Mouse (Mus musculus): Measurements from ENCODE around the gene Gm21988. TPM values are rescaled to one million over a fixed set of nuclear protein-coding genes. Genes with fewer than 3 reads are reported as not detected.
A peak's percentile ranks its signal among the peaks of the same experiment; 100 is the strongest.

Gm21988 gene
- polyA plus RNA-seq, 1 experiment from 2014 or later: 10.4 TPM

- H3K9me3 ChIP-seq (replicated peaks): no peaks in the 10 kb centered on the region; the same call in 1 of the 2 replicates
- no peak overlapping the region for H3K27ac ChIP-seq
- no peak overlapping the region for H3K4me3 ChIP-seq (replicated peaks)
- no peak overlapping the region for H3K4me2 ChIP-seq
- WGBS: 86% methylated on average over 3 of the region's 3 CpGs
- peaks cover 6% of the 10 kb centered on the region; the same call in 1 of the 2 replicates for H3K27me3 ChIP-seq
- H3K9ac ChIP-seq: no peak overlapping the region
- H3K36me3 ChIP-seq: no peaks in the 10 kb centered on the region
- peaks cover 29% of the 10 kb centered on the region for H3K4me1 ChIP-seq
- no peak for ATAC-seq (replicated peaks; ENCODE audit: low FRiP score)
Observed at GRCm38 (mm10) chr11:70198332-70198731, 41.3 kb downstream of the Gm21988 start.

- no peak for ATAC-seq (replicated peaks; ENCODE audit: low FRiP score)
- no peak overlapping the region for H3K4me3 ChIP-seq (replicated peaks)
- 34% methylated on average over 11 of the region's 11 CpGs for WGBS
- H3K4me2 ChIP-seq: no peak overlapping the region
- no peaks in the 10 kb centered on the region for H3K36me3 ChIP-seq
- peaks cover 3% of the 10 kb centered on the region; the same call in 1 of the 2 replicates for H3K27me3 ChIP-seq
- H3K27ac ChIP-seq: no peak overlapping the region
- H3K9me3 ChIP-seq (replicated peaks): no peaks in the 10 kb centered on the region; the same call in 1 of the 2 replicates
- no peak overlapping the region for H3K9ac ChIP-seq
- H3K4me1 ChIP-seq: peaks cover 12% of the 10 kb centered on the region
Observed at GRCm38 (mm10) chr11:70193354-70194285, 46.0 kb downstream of the Gm21988 start.

- Histone ChIP-seq H3K9me3 (replicated peaks) (no peaks in the 10 kb centered on the region; the same call in 1 of the 2 replicates), H3K9ac (no peak overlapping the region), H3K4me2 (no peak overlapping the region), H3K27ac (no peak overlapping the region), H3K4me1 (peaks cover 12% of the 10 kb centered on the region), H3K36me3 (no peaks in the 10 kb centered on the region), H3K4me3 (replicated peaks) (no peak overlapping the region), H3K27me3 (peaks cover 1% of the 10 kb centered on the region; the same call in 1 of the 2 replicates)
- ATAC-seq (replicated peaks; ENCODE audit: low FRiP score): no peak
- 85% methylated on average over 4 of the region's 4 CpGs for WGBS
Observed at GRCm38 (mm10) chr11:70192157-70192556, 47.5 kb downstream of the Gm21988 start.

- Histone ChIP-seq H3K9me3 (replicated peaks) (no peaks in the 10 kb centered on the region; the same call in 1 of the 2 replicates), H3K27me3 (peaks cover 2% of the 10 kb centered on the region; the same call in 1 of the 2 replicates), H3K4me3 (replicated peaks) (no peak overlapping the region), H3K4me1 (peaks cover 12% of the 10 kb centered on the region), H3K36me3 (no peaks in the 10 kb centered on the region), H3K27ac (no peak overlapping the region), H3K9ac (no peak overlapping the region), H3K4me2 (no peak overlapping the region)
- WGBS: 86% methylated on average over 6 of the region's 6 CpGs
- no peak for ATAC-seq (replicated peaks; ENCODE audit: low FRiP score)
Observed at GRCm38 (mm10) chr11:70191188-70191587, 48.4 kb downstream of the Gm21988 start.

GRCm38 (mm10) chr11:70189319-70190134 is 50.1 kb downstream of the Gm21988 start:
- Histone ChIP-seq H3K9me3 (replicated peaks) (no peaks in the 10 kb centered on the region), H3K36me3 (no peaks in the 10 kb centered on the region), H3K9ac (no peak overlapping the region), H3K4me3 (replicated peaks) (no peak overlapping the region), H3K27me3 (peaks cover 3% of the 10 kb centered on the region; the same call in 1 of the 2 replicates), H3K27ac (no peak overlapping the region), H3K4me2 (no peak overlapping the region), H3K4me1 (peaks cover 12% of the 10 kb centered on the region)
- ATAC-seq (replicated peaks; ENCODE audit: low FRiP score): no peak
- WGBS: 80% methylated on average over 28 of the region's 28 CpGs

MicroRNA genes within 50 kb of the gene (microRNA counts, 519-probe panel; counts per million panel counts)
- microRNA mmu-miR-195 (31.7 counts per million), microRNA mmu-miR-497 (2,417 counts per million, percentile 37 among the panel's probes with 10 or more counts)

Small RNA genes lying within 50 kb of the gene (microRNA-seq; reads per million reads assigned to microRNA genes)
- gene Mir195a (536 reads per million, percentile 75 among the genes with 10 or more reads in this experiment), gene Mir497 (not detected), gene Mir497b (not detected)

Other genes starting within 250 kb of the Gm21988 start
- 447 and 450 TPM in 2 replicates for gene Gabarap, start 248.7 kb downstream of the Gm21988 start, polyA plus RNA-seq (2015; fragmentation: Nextera tagmentation; extraction: Ambion mirVana)
- 75.8 and 78.8 TPM in 2 replicates for gene Phf23, start 244.1 kb downstream of the Gm21988 start, polyA plus RNA-seq (2015; fragmentation: Nextera tagmentation; extraction: Ambion mirVana)
- gene Dvl2, start 239.2 kb downstream of the Gm21988 start, polyA plus RNA-seq (2015; fragmentation: Nextera tagmentation; extraction: Ambion mirVana): 38.2 and 43.2 TPM in 2 replicates
- 78.1 and 83.0 TPM in 2 replicates for gene Acadvl, start 224.4 kb downstream of the Gm21988 start, polyA plus RNA-seq (2015; fragmentation: Nextera tagmentation; extraction: Ambion mirVana)
- gene Dlg4, start 222.9 kb downstream of the Gm21988 start, polyA plus RNA-seq (2015; fragmentation: Nextera tagmentation; extraction: Ambion mirVana): 12.9 and 15.2 TPM in 2 replicates
- 1.3 and 2.3 TPM in 2 replicates for gene Asgr1, start 185.7 kb downstream of the Gm21988 start, polyA plus RNA-seq (2015; fragmentation: Nextera tagmentation; extraction: Ambion mirVana)
- 0.18 and 0.28 TPM in 2 replicates for gene Asgr2, start 147.2 kb downstream of the Gm21988 start, polyA plus RNA-seq (2015; fragmentation: Nextera tagmentation; extraction: Ambion mirVana)
- 0.27 and 0.31 TPM in 2 replicates for gene Mgl2, start 109.5 kb downstream of the Gm21988 start, polyA plus RNA-seq (2015; fragmentation: Nextera tagmentation; extraction: Ambion mirVana)
- 1.8 TPM in 1 of 2 replicates, not detected in the other for gene Clec10a, start 83.6 kb downstream of the Gm21988 start, polyA plus RNA-seq (2015; fragmentation: Nextera tagmentation; extraction: Ambion mirVana)
- gene Slc16a11, start 27.1 kb downstream of the Gm21988 start, polyA plus RNA-seq (2015; fragmentation: Nextera tagmentation; extraction: Ambion mirVana): 4.3 and 5.8 TPM in 2 replicates
- 13.3 TPM in 2 replicates for gene Slc16a13, start 18.8 kb downstream of the Gm21988 start, polyA plus RNA-seq (2015; fragmentation: Nextera tagmentation; extraction: Ambion mirVana)
- gene Bcl6b, start 10.0 kb downstream of the Gm21988 start, polyA plus RNA-seq (2015; fragmentation: Nextera tagmentation; extraction: Ambion mirVana): 26.9 and 28.4 TPM in 2 replicates
- 178 and 179 TPM in 2 replicates for gene 0610010K14Rik, start 1.9 kb downstream of the Gm21988 start, polyA plus RNA-seq (2015; fragmentation: Nextera tagmentation; extraction: Ambion mirVana)
- 203 and 212 TPM in 2 replicates for gene Rnasek, start within 50 bp of the Gm21988 start, polyA plus RNA-seq (2015; fragmentation: Nextera tagmentation; extraction: Ambion mirVana)
- gene Alox12, start 15.5 kb upstream of the Gm21988 start, polyA plus RNA-seq (2015; fragmentation: Nextera tagmentation; extraction: Ambion mirVana): 5.5 and 6.2 TPM in 2 replicates
- gene Alox12e, start 82.8 kb upstream of the Gm21988 start, polyA plus RNA-seq (2015; fragmentation: Nextera tagmentation; extraction: Ambion mirVana): not detected in 2 replicates
- 1.1 and 2.0 TPM in 2 replicates for gene Alox15, start 112.2 kb upstream of the Gm21988 start, polyA plus RNA-seq (2015; fragmentation: Nextera tagmentation; extraction: Ambion mirVana)
- 40.1 and 42.1 TPM in 2 replicates for gene Pelp1, start 170.2 kb upstream of the Gm21988 start, polyA plus RNA-seq (2015; fragmentation: Nextera tagmentation; extraction: Ambion mirVana)
- 15.4 and 15.5 TPM in 2 replicates for gene Arrb2, start 192.8 kb upstream of the Gm21988 start, polyA plus RNA-seq (2015; fragmentation: Nextera tagmentation; extraction: Ambion mirVana)
- 38.8 and 42.0 TPM in 2 replicates for gene Med11, start 212.1 kb upstream of the Gm21988 start, polyA plus RNA-seq (2015; fragmentation: Nextera tagmentation; extraction: Ambion mirVana)
- 0.63 and 0.66 TPM in 2 replicates for gene Zmynd15, start 219.6 kb upstream of the Gm21988 start, polyA plus RNA-seq (2015; fragmentation: Nextera tagmentation; extraction: Ambion mirVana)
- gene Cxcl16, start 220.2 kb upstream of the Gm21988 start, polyA plus RNA-seq (2015; fragmentation: Nextera tagmentation; extraction: Ambion mirVana): 6.0 and 6.9 TPM in 2 replicates